Mouse (Mus musculus): ENCODE results near the gene Nsun3. TPM values are rescaled to one million over a fixed set of nuclear protein-coding genes. Genes with fewer than 3 reads are reported as not detected.

Nsun3 gene
- polyA plus RNA-seq (2014; fragmentation: Nextera tagmentation; extraction: Ambion mirVana): 10.0 and 10.4 TPM in 2 replicates

GRCm38 (mm10) chr16:62786621-62787331 lies at the start of gene Nsun3:
Gene Nsun3 (minus strand): TSS chr16:62786818.
- peak within 1 kb of the TSS; percentile 51 for H3K4me3 ChIP-seq (ENCODE audit: low read depth, low read length)
- H3K36me3 ChIP-seq (ENCODE audit: control insufficient read depth, insufficient read depth, low read length): no peaks in the 10 kb centered on the region

GRCm38 (mm10) chr16:62834016-62834735 lies 47.6 kb upstream of the Nsun3 start:
- H3K27me3 ChIP-seq (ENCODE audit: control insufficient read depth, insufficient read depth, low read length): no peaks in the 10 kb centered on the region
- ATAC-seq (ENCODE audit: low FRiP score): no peak
- no peak overlapping the region for H3K9ac ChIP-seq (ENCODE audit: low read depth, low read length)
- H3K27ac ChIP-seq (ENCODE audit: low read depth, low read length): no peak overlapping the region
- DNase-seq (ENCODE audit: low spot score): no peak
- H3K4me1 ChIP-seq (replicated peaks; ENCODE audit: control insufficient read depth, insufficient read depth, low read length): no peaks in the 10 kb centered on the region
- no peaks in the 10 kb centered on the region for H3K9me3 ChIP-seq (ENCODE audit: control insufficient read depth, low read length)
- 71% methylated on average over 3 of the region's 3 CpGs for WGBS
- no peak overlapping the region for H3K4me2 ChIP-seq (replicated peaks; ENCODE audit: low read depth, low read length)
- H3K4me3 ChIP-seq (ENCODE audit: low read depth, low read length): no peak overlapping the region
- H3K36me3 ChIP-seq (ENCODE audit: control insufficient read depth, insufficient read depth, low read length): no peaks in the 10 kb centered on the region

More at GRCm38 (mm10) chr16:62786621-62787331, at the start of gene Nsun3:
- peaks cover 3% of the 10 kb centered on the region; the same call in 1 of the 2 replicates for H3K4me1 ChIP-seq (replicated peaks; ENCODE audit: control insufficient read depth, insufficient read depth, low read length)
- peak within 1 kb of the TSS; percentile 71 for H3K27ac ChIP-seq (ENCODE audit: low read depth, low read length)
- ATAC-seq (ENCODE audit: low FRiP score): peak; percentile 96
- peak within 1 kb of the TSS; percentile 40 for H3K4me2 ChIP-seq (replicated peaks; ENCODE audit: low read depth, low read length)
- H3K9me3 ChIP-seq (ENCODE audit: control insufficient read depth, low read length): no peaks in the 10 kb centered on the region
- peak within 1 kb of the TSS; percentile 73 for H3K9ac ChIP-seq (ENCODE audit: low read depth, low read length)
- DNase-seq (ENCODE audit: low spot score): peak; percentile 96
- no peaks in the 10 kb centered on the region for H3K27me3 ChIP-seq (ENCODE audit: control insufficient read depth, insufficient read depth, low read length)
- 3% methylated on average over 41 of the region's 41 CpGs for WGBS

GRCm38 (mm10) chr16:62832481-62832880 lies 45.9 kb upstream of the Nsun3 start:
- Histone ChIP-seq H3K27ac (ENCODE audit: low read depth, low read length) (no peak overlapping the region), H3K4me1 (replicated peaks; ENCODE audit: control insufficient read depth, insufficient read depth, low read length) (no peaks in the 10 kb centered on the region), H3K9ac (ENCODE audit: low read depth, low read length) (no peak overlapping the region), H3K9me3 (ENCODE audit: control insufficient read depth, low read length) (no peaks in the 10 kb centered on the region), H3K4me2 (replicated peaks; ENCODE audit: low read depth, low read length) (no peak overlapping the region), H3K27me3 (ENCODE audit: control insufficient read depth, insufficient read depth, low read length) (no peaks in the 10 kb centered on the region), H3K36me3 (ENCODE audit: control insufficient read depth, insufficient read depth, low read length) (no peaks in the 10 kb centered on the region), H3K4me3 (ENCODE audit: low read depth, low read length) (no peak overlapping the region)
- DNase-seq (ENCODE audit: low spot score) (peak; percentile 66), ATAC-seq (ENCODE audit: low FRiP score) (peak; percentile 56; the same call in 1 of the 2 replicates)
- 24% methylated on average over 4 of the region's 4 CpGs for WGBS

- Histone ChIP-seq H3K4me3 (ENCODE audit: low read depth, low read length) (no peak overlapping the region), H3K9me3 (ENCODE audit: control insufficient read depth, low read length) (no peaks in the 10 kb centered on the region), H3K4me2 (replicated peaks; ENCODE audit: low read depth, low read length) (no peak overlapping the region), H3K27ac (ENCODE audit: low read depth, low read length) (no peak overlapping the region), H3K36me3 (ENCODE audit: control insufficient read depth, insufficient read depth, low read length) (no peaks in the 10 kb centered on the region), H3K4me1 (replicated peaks; ENCODE audit: control insufficient read depth, insufficient read depth, low read length) (no peaks in the 10 kb centered on the region), H3K27me3 (ENCODE audit: control insufficient read depth, insufficient read depth, low read length) (no peaks in the 10 kb centered on the region), H3K9ac (ENCODE audit: low read depth, low read length) (no peak overlapping the region)
- ATAC-seq (ENCODE audit: low FRiP score) (no peak), DNase-seq (ENCODE audit: low spot score) (no peak)
- 82% methylated on average over 2 of the region's 2 CpGs for WGBS
These were observed 45.4 kb upstream of the Nsun3 start for GRCm38 (mm10) chr16:62832027-62832426.

GRCm38 (mm10) chr16:62826156-62827001 lies 39.8 kb upstream of the Nsun3 start:
- H3K36me3 ChIP-seq (ENCODE audit: control insufficient read depth, insufficient read depth, low read length): no peaks in the 10 kb centered on the region
- no peak overlapping the region for H3K27ac ChIP-seq (ENCODE audit: low read depth, low read length)
- H3K9ac ChIP-seq (ENCODE audit: low read depth, low read length): no peak overlapping the region
- no peaks in the 10 kb centered on the region for H3K27me3 ChIP-seq (ENCODE audit: control insufficient read depth, insufficient read depth, low read length)
- H3K9me3 ChIP-seq (ENCODE audit: control insufficient read depth, low read length): no peaks in the 10 kb centered on the region
- WGBS: 78% methylated on average over 12 of the region's 12 CpGs
- H3K4me3 ChIP-seq (ENCODE audit: low read depth, low read length): no peak overlapping the region
- DNase-seq (ENCODE audit: low spot score): peak; percentile 67
- no peak; the same call in 1 of the 2 replicates for ATAC-seq (ENCODE audit: low FRiP score)
- H3K4me1 ChIP-seq (replicated peaks; ENCODE audit: control insufficient read depth, insufficient read depth, low read length): no peaks in the 10 kb centered on the region
- no peak overlapping the region for H3K4me2 ChIP-seq (replicated peaks; ENCODE audit: low read depth, low read length)

GRCm38 (mm10) chr16:62822472-62822871 lies 35.9 kb upstream of the Nsun3 start:
- Histone ChIP-seq H3K27me3 (ENCODE audit: control insufficient read depth, insufficient read depth, low read length) (no peaks in the 10 kb centered on the region), H3K4me1 (replicated peaks; ENCODE audit: control insufficient read depth, insufficient read depth, low read length) (no peaks in the 10 kb centered on the region), H3K4me3 (ENCODE audit: low read depth, low read length) (no peak overlapping the region), H3K4me2 (replicated peaks; ENCODE audit: low read depth, low read length) (no peak overlapping the region), H3K36me3 (ENCODE audit: control insufficient read depth, insufficient read depth, low read length) (no peaks in the 10 kb centered on the region), H3K9ac (ENCODE audit: low read depth, low read length) (no peak overlapping the region), H3K9me3 (ENCODE audit: control insufficient read depth, low read length) (no peaks in the 10 kb centered on the region), H3K27ac (ENCODE audit: low read depth, low read length) (no peak overlapping the region)
- WGBS: 95% methylated on average over 6 of the region's 6 CpGs
- ATAC-seq (ENCODE audit: low FRiP score) (no peak), DNase-seq (ENCODE audit: low spot score) (no peak)

- no peak for ATAC-seq (ENCODE audit: low FRiP score)
- WGBS: 87% methylated on average over 5 of the region's 5 CpGs
These were observed 27.9 kb upstream of the Nsun3 start, which contains the start of gene Stx19 for GRCm38 (mm10) chr16:62814491-62814890. Gene Stx19 (plus strand): TSS chr16:62814676.

GRCm38 (mm10) chr16:62813790-62814189 lies 27.2 kb upstream of the Nsun3 start:
- H3K27me3 ChIP-seq (ENCODE audit: control insufficient read depth, insufficient read depth, low read length): no peaks in the 10 kb centered on the region
- H3K9me3 ChIP-seq (ENCODE audit: control insufficient read depth, low read length): no peaks in the 10 kb centered on the region
- WGBS: 83% methylated on average over 5 of the region's 5 CpGs
- H3K4me3 ChIP-seq (ENCODE audit: low read depth, low read length): no peak overlapping the region
- no peaks in the 10 kb centered on the region for H3K4me1 ChIP-seq (replicated peaks; ENCODE audit: control insufficient read depth, insufficient read depth, low read length)
- no peak for DNase-seq (ENCODE audit: low spot score)
- no peak for ATAC-seq (ENCODE audit: low FRiP score)
- no peak overlapping the region for H3K9ac ChIP-seq (ENCODE audit: low read depth, low read length)
- H3K4me2 ChIP-seq (replicated peaks; ENCODE audit: low read depth, low read length): no peak overlapping the region
- H3K27ac ChIP-seq (ENCODE audit: low read depth, low read length): no peak overlapping the region
- H3K36me3 ChIP-seq (ENCODE audit: control insufficient read depth, insufficient read depth, low read length): no peaks in the 10 kb centered on the region

More at GRCm38 (mm10) chr16:62814491-62814890, 27.9 kb upstream of the Nsun3 start, which contains the start of gene Stx19:
- Histone ChIP-seq H3K4me3 (ENCODE audit: low read depth, low read length) (no peak within 1 kb of the TSS), H3K4me1 (replicated peaks; ENCODE audit: control insufficient read depth, insufficient read depth, low read length) (no peaks in the 10 kb centered on the region), H3K27me3 (ENCODE audit: control insufficient read depth, insufficient read depth, low read length) (no peaks in the 10 kb centered on the region), H3K27ac (ENCODE audit: low read depth, low read length) (no peak within 1 kb of the TSS), H3K4me2 (replicated peaks; ENCODE audit: low read depth, low read length) (no peak within 1 kb of the TSS), H3K36me3 (ENCODE audit: control insufficient read depth, insufficient read depth, low read length) (no peaks in the 10 kb centered on the region), H3K9ac (ENCODE audit: low read depth, low read length) (no peak within 1 kb of the TSS), H3K9me3 (ENCODE audit: control insufficient read depth, low read length) (no peaks in the 10 kb centered on the region)
- no peak for DNase-seq (ENCODE audit: low spot score)
